Mouse (Mus musculus) cerebellum, adult 2 months (tissue): ENCODE results near the gene Rab3a.

ENCODE experiments used
- CTCF ChIP-seq: fragments of 200-500 bp; IDR thresholded peaks from 2 replicates; pipeline ENCODE4 v1.5.1; 2011; ENCODE audit warnings: low read depth, mild to moderate bottlenecking, control low read depth, low read length, moderate library complexity, borderline replicate concordance; ENCODE audit not compliant: insufficient read depth
- POLR2A ChIP-seq: fragments of 200-500 bp; IDR thresholded peaks from 2 replicates; pipeline ENCODE4 v1.6.1; 2011; ENCODE audit warnings: low read length, control low read depth, borderline replicate concordance; ENCODE audit not compliant: insufficient read depth

DNA sequence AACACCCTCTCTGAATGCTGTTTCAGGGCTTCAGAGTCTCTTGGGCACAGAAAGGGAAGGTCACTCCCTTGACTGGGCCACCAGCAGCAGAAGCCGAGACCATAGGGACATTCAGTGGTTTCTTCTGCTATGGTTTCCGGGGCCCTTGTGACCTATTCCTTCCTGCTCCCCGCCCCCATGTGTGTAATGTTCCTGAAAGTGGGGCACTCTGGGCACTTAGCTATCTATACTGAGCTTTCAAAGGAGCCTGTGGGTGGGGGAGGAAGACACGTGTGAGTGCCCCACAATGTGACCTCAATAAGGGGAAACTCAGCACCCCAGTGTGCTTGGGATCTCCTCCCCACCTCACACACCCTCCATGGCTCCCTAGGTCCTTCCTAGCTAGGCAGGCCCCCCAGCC, 52.1 kb downstream of the Rab3a start:
- no peak for TF ChIP-seq CTCF
- TF ChIP-seq POLR2A: no peak
